In genomic region chr4:109576933-109577332, GRCm38 (mm10) we compare ENCODE assay signal across 14 mouse cellular contexts. TPM values are rescaled to one million over a fixed set of nuclear protein-coding genes. Genes with fewer than 3 reads are reported as not detected.
DNase-seq lines count a peak whose midpoint lies in the region; ATAC-seq and TF ChIP-seq lines count a peak whose summit lies in the region.
"Had no signal": no experiment of that assay in that cellular context is flagged by ENCODE, and none has a peak within 500 bp of the region (broad histone marks: within the 10 kb centered on the region; RNA-seq: fewer than 3 reads in every experiment).

No protein-coding gene starts in this region.

- WGBS in kidney, postnatal 0 days, result 72% methylated on average over 5 of the region's 5 CpGs
- WGBS in kidney, embryonic 16.5 days, result 71% methylated on average over 5 of the region's 5 CpGs

- no peak overlapping the region for H3K4me2 ChIP-seq in kidney, postnatal 0 days (ENCODE audit: low read length)
- H3K4me2 ChIP-seq in kidney, embryonic 16.5 days (replicated peaks; ENCODE audit: low read depth, low read length), result no peak overlapping the region

- no peaks in the 10 kb centered on the region for H3K36me3 ChIP-seq in kidney, postnatal 0 days (ENCODE audit: insufficient read depth, low read length)
- H3K36me3 ChIP-seq in kidney, embryonic 16.5 days (ENCODE audit: insufficient read depth, low read length), result no peaks in the 10 kb centered on the region
- H3K36me3 ChIP-seq in ES-Bruce4 (ENCODE audit: control insufficient read depth, insufficient read depth, low read length, poor library complexity, severe bottlenecking), result no peaks in the 10 kb centered on the region
- H3K36me3 ChIP-seq: G1E had no signal

- H3K4me1 ChIP-seq in kidney, postnatal 0 days (replicated peaks; ENCODE audit: insufficient read depth, low read length), result no peaks in the 10 kb centered on the region
- no peaks in the 10 kb centered on the region for H3K4me1 ChIP-seq in kidney, embryonic 16.5 days (ENCODE audit: insufficient read depth, low read length)
- no peaks in the 10 kb centered on the region for H3K4me1 ChIP-seq in ES-Bruce4 (ENCODE audit: control insufficient read depth, insufficient read depth, low read length)
- H3K4me1 ChIP-seq: megakaryocyte, embryonic 14.5 days had no signal

- no peak overlapping the region for H3K4me3 ChIP-seq in kidney, postnatal 0 days (replicated peaks; ENCODE audit: low read depth, low read length)
- no peak overlapping the region for H3K4me3 ChIP-seq in kidney, embryonic 16.5 days (ENCODE audit: low read length)
- H3K4me3 ChIP-seq in ES-Bruce4 (ENCODE audit: low read depth, low read length), result no peak overlapping the region
- H3K4me3 ChIP-seq: megakaryocyte, embryonic 14.5 days had no signal

- H3K9me3 ChIP-seq in kidney, postnatal 0 days (replicated peaks; ENCODE audit: low read length), result no peaks in the 10 kb centered on the region
- no peaks in the 10 kb centered on the region for H3K9me3 ChIP-seq in kidney, embryonic 16.5 days (ENCODE audit: low read length)
- H3K9me3 ChIP-seq in ES-Bruce4 (replicated peaks; ENCODE audit: control insufficient read depth, insufficient read depth, low read length, poor library complexity, severe bottlenecking), result 0 out of 2 replicates have a peak, but pooled peaks cover 2% of the 10 kb centered on the region
- H3K9me3 ChIP-seq: G1E; megakaryocyte, embryonic 14.5 days had no signal

- peak; percentile 62 for TF ChIP-seq CTCF in kidney, postnatal 0 days (IDR thresholded peaks at IDR 0.05; ENCODE audit: low read depth)
- TF ChIP-seq CTCF in ES-Bruce4 (IDR thresholded peaks at IDR 0.05; ENCODE audit: low read depth, low read length), result peak; percentile 1

- no peak overlapping the region for H3K27ac ChIP-seq in kidney, postnatal 0 days
- no peak overlapping the region for H3K27ac ChIP-seq in kidney, embryonic 16.5 days (ENCODE audit: low read length)
- H3K27ac ChIP-seq in ES-Bruce4 (ENCODE audit: insufficient read depth, low read length), result no peak overlapping the region

- peak; percentile 18 for DNase-seq in cerebellum, adult 9-10 months
- no peak for DNase-seq in cerebellum, postnatal 36 days
- peak; percentile 41 for DNase-seq in kidney, postnatal 0 days (ENCODE audit: low spot score)
- peak; percentile 51 for DNase-seq in lung, postnatal 10 days
- DNase-seq in left cerebral cortex, adult 9 months (ENCODE audit: low spot score in 2 of 2), result no peak
- DNase-seq: cerebellum, adult 9-11 months; gastrocnemius, postnatal 14 days had no signal

- H3K27me3 ChIP-seq in kidney, postnatal 0 days (ENCODE audit: insufficient read depth, low read length), result no peaks in the 10 kb centered on the region
- no peaks in the 10 kb centered on the region for H3K27me3 ChIP-seq in kidney, embryonic 16.5 days (ENCODE audit: insufficient read depth, low read length)
- no peaks in the 10 kb centered on the region for H3K27me3 ChIP-seq in ES-Bruce4 (ENCODE audit: control insufficient read depth, insufficient read depth, low read length, poor library complexity, severe bottlenecking)

- no peak for TF ChIP-seq EP300 in ES-Bruce4 (IDR thresholded peaks at IDR 0.05; ENCODE audit: insufficient read depth, low read depth, low read length)

- no peak overlapping the region for H3K9ac ChIP-seq in kidney, postnatal 0 days (ENCODE audit: low read depth, low read length)
- no peak overlapping the region for H3K9ac ChIP-seq in kidney, embryonic 16.5 days (replicated peaks; ENCODE audit: low read length)
- H3K9ac ChIP-seq in ES-Bruce4 (ENCODE audit: low read depth, poor library complexity, severe bottlenecking), result no peak overlapping the region

- no peak for ATAC-seq in kidney, postnatal 0 days (replicated peaks; ENCODE audit: low FRiP score, low read depth)
- ATAC-seq in kidney, embryonic 16.5 days (ENCODE audit: low FRiP score, low TSS enrichment), result no peak
- no peak for ATAC-seq in erythroblast, adult 5-6 weeks (replicated peaks; ENCODE audit: low FRiP score, poor library complexity, severe bottlenecking)

- no peak for TF ChIP-seq POLR2A in ES-Bruce4 (IDR thresholded peaks at IDR 0.05; ENCODE audit: insufficient read depth, low read length)

RNA-seq across cellular contexts. Expression of gene 4930522H14Rik, which starts 45.8 kb away (rescaled TPM):
- polyA plus RNA-seq in kidney, postnatal 0 days (2015; fragmentation: Nextera tagmentation; extraction: Ambion mirVana), result not detected in 2 replicates
- polyA plus RNA-seq in kidney, embryonic 16.5 days (2015; fragmentation: Nextera tagmentation; extraction: Ambion mirVana), result not detected in 2 replicates
- not detected in 2 replicates for polyA plus RNA-seq in ES-Bruce4 (2011; ENCODE audit: insufficient read depth, insufficient read length, low read depth, missing spikeins)
- total RNA-seq in erythroblast, adult 5-6 weeks (2015; ENCODE audit: low replicate concordance), result not detected in 2 replicates
- not detected in 2 replicates for total RNA-seq in erythroblast, adult 5-6 weeks (2017; ENCODE audit: low replicate concordance)
- total RNA-seq: gastrocnemius, postnatal 14 days; layer of hippocampus, adult 8-10 months had no signal
- polyA plus RNA-seq: G1E; thymus, postnatal 0 days had no signal

Comparison
In these comparisons a context has a peak if more than half of its experiments do, and no peak if none do; other contexts are left out.
1. DNase-seq: peak in cerebellum, adult 9-10 months (single experiment), kidney, postnatal 0 days (single experiment) and lung, postnatal 10 days (single experiment); none in cerebellum, postnatal 36 days (0 of 2) and left cerebral cortex, adult 9 months (0 of 2).